In genomic region chr4:155774971-155775740, GRCm38 (mm10) we compare ENCODE assay signal across 8 mouse cellular contexts. TPM values are rescaled to one million over a fixed set of nuclear protein-coding genes. Genes with fewer than 3 reads are reported as not detected.
DNase-seq lines count a peak whose midpoint lies in the region; ATAC-seq and TF ChIP-seq lines count a peak whose summit lies in the region.

No protein-coding gene starts in this region.

- H3K36me3 ChIP-seq in spleen, adult 2 months (ENCODE audit: control insufficient read depth, insufficient read depth, low read length), result no peaks in the 10 kb centered on the region
- H3K36me3 ChIP-seq in forebrain, embryonic 11.5 days (ENCODE audit: control insufficient read depth, insufficient read depth, low read length), result no peaks in the 10 kb centered on the region
- H3K36me3 ChIP-seq in heart, embryonic 15.5 days, result no peaks in the 10 kb centered on the region
- H3K36me3 ChIP-seq in kidney, embryonic 16.5 days (ENCODE audit: insufficient read depth, low read length), result no peaks in the 10 kb centered on the region

- DNase-seq in spleen, adult 2 months (ENCODE audit: low read depth in 1 of 2, low spot score in 2 of 2), result peak in 1 of 2 experiments; percentile 38
- DNase-seq in spleen, postnatal 14 days (ENCODE audit: low spot score in 2 of 2), result no peak
- DNase-seq in forebrain, embryonic 11.5 days (ENCODE audit: low spot score), result no peak
- peak; percentile 60 for DNase-seq in lung, postnatal 14 days
- DNase-seq in spleen, postnatal 36 days (ENCODE audit: low spot score in 2 of 2), result peak; percentile 58 to 63
- DNase-seq in retina, embryonic 14.5 days (ENCODE audit: low spot score), result no peak

- 24% methylated on average over 9 of the region's 9 CpGs for WGBS in spleen, adult 2 months
- WGBS in forebrain, embryonic 11.5 days, result 67% methylated on average over 9 of the region's 9 CpGs
- 28% methylated on average over 9 of the region's 9 CpGs for WGBS in heart, embryonic 15.5 days
- 52% methylated on average over 9 of the region's 9 CpGs for WGBS in kidney, embryonic 16.5 days

- peaks cover 17% of the 10 kb centered on the region for H3K4me1 ChIP-seq in spleen, adult 2 months (ENCODE audit: control insufficient read depth, insufficient read depth, insufficient read length)
- H3K4me1 ChIP-seq in forebrain, embryonic 11.5 days (replicated peaks; ENCODE audit: control insufficient read depth, insufficient read depth, low read length), result peaks cover 8% of the 10 kb centered on the region; the same call in 1 of the 2 replicates
- H3K4me1 ChIP-seq in heart, embryonic 15.5 days (replicated peaks), result peaks cover 59% of the 10 kb centered on the region
- peaks cover 29% of the 10 kb centered on the region for H3K4me1 ChIP-seq in kidney, embryonic 16.5 days (ENCODE audit: insufficient read depth, low read length)

- no peak overlapping the region for H3K9ac ChIP-seq in forebrain, embryonic 11.5 days (ENCODE audit: low read length)
- H3K9ac ChIP-seq in heart, embryonic 15.5 days, result peak overlapping the region; percentile 41; the same call in 1 of the 2 replicates
- H3K9ac ChIP-seq in kidney, embryonic 16.5 days (replicated peaks; ENCODE audit: low read length), result no peak overlapping the region

- H3K27ac ChIP-seq in spleen, adult 2 months (ENCODE audit: insufficient read depth, low read length), result peak overlapping the region; percentile 45
- no peak overlapping the region for H3K27ac ChIP-seq in forebrain, embryonic 11.5 days (ENCODE audit: low read depth, low read length)
- H3K27ac ChIP-seq in heart, embryonic 15.5 days, result peak overlapping the region; percentile 65
- H3K27ac ChIP-seq in kidney, embryonic 16.5 days (ENCODE audit: low read length), result peak overlapping the region; percentile 31; the same call in 1 of the 2 replicates

- TF ChIP-seq POLR2A in spleen, adult 2 months (IDR thresholded peaks at IDR 0.05; ENCODE audit: low read depth, low read length), result no peak

- peak overlapping the region; percentile 67; the same call in 1 of the 2 replicates for H3K4me2 ChIP-seq in forebrain, embryonic 11.5 days (ENCODE audit: low read depth, low read length, severe bottlenecking)
- peak overlapping the region; percentile 81 for H3K4me2 ChIP-seq in heart, embryonic 15.5 days
- H3K4me2 ChIP-seq in kidney, embryonic 16.5 days (replicated peaks; ENCODE audit: low read depth, low read length), result peak overlapping the region; percentile 79

- no peaks in the 10 kb centered on the region for H3K27me3 ChIP-seq in spleen, adult 2 months (ENCODE audit: control insufficient read depth, insufficient read depth, low read length)
- H3K27me3 ChIP-seq in forebrain, embryonic 11.5 days (ENCODE audit: control insufficient read depth, insufficient read depth, low read length), result peaks cover 9% of the 10 kb centered on the region
- H3K27me3 ChIP-seq in heart, embryonic 15.5 days, result peaks cover 33% of the 10 kb centered on the region
- H3K27me3 ChIP-seq in kidney, embryonic 16.5 days (ENCODE audit: insufficient read depth, low read length), result peaks cover 5% of the 10 kb centered on the region; the same call in 1 of the 2 replicates

- H3K9me3 ChIP-seq in forebrain, embryonic 11.5 days (ENCODE audit: control insufficient read depth, low read length), result no peaks in the 10 kb centered on the region
- H3K9me3 ChIP-seq in heart, embryonic 15.5 days (replicated peaks), result no peaks in the 10 kb centered on the region
- no peaks in the 10 kb centered on the region for H3K9me3 ChIP-seq in kidney, embryonic 16.5 days (ENCODE audit: low read length)

- ATAC-seq in forebrain, embryonic 11.5 days (replicated peaks; ENCODE audit: low FRiP score), result no peak
- ATAC-seq in heart, embryonic 15.5 days (replicated peaks; ENCODE audit: insufficient number of reproducible peaks, insufficient read depth, low FRiP score, low read depth), result peak; percentile 18; the same call in 1 of the 2 replicates
- no peak for ATAC-seq in kidney, embryonic 16.5 days (ENCODE audit: low FRiP score, low TSS enrichment)

- no peak overlapping the region for H3K4me3 ChIP-seq in spleen, adult 2 months (ENCODE audit: extremely low read depth, insufficient read depth, insufficient read length)
- no peak overlapping the region for H3K4me3 ChIP-seq in forebrain, embryonic 11.5 days (ENCODE audit: low read depth, low read length)
- H3K4me3 ChIP-seq in heart, embryonic 15.5 days, result peak overlapping the region; percentile 47
- peak overlapping the region; percentile 44 for H3K4me3 ChIP-seq in kidney, embryonic 16.5 days (ENCODE audit: low read length)

- TF ChIP-seq CTCF in spleen, adult 2 months (IDR thresholded peaks at IDR 0.05; ENCODE audit: extremely low read depth, insufficient read depth, insufficient read length, insufficient replicate concordance), result no peak

RNA-seq across cellular contexts. Expression of gene Vwa1, which starts 0.7 kb away (rescaled TPM):
- polyA plus RNA-seq in spleen, adult 2 months (2012; rRNA removed), result 21.5 and 24.3 TPM in 2 replicates
- polyA plus RNA-seq in forebrain, embryonic 11.5 days (2014; fragmentation: Nextera tagmentation; extraction: Ambion mirVana), result 10.0 and 10.6 TPM in 2 replicates
- 5.9 and 7.8 TPM in 2 replicates for polyA plus RNA-seq in heart, embryonic 15.5 days (2015; fragmentation: Nextera tagmentation; extraction: Ambion mirVana)
- polyA plus RNA-seq in kidney, embryonic 16.5 days (2015; fragmentation: Nextera tagmentation; extraction: Ambion mirVana), result 7.4 and 11.3 TPM in 2 replicates

RNA-seq across cellular contexts. Expression of gene Tmem88b, which starts 10.5 kb away (rescaled TPM):
- polyA plus RNA-seq in spleen, adult 2 months (2012; rRNA removed), result 0.06 and 0.16 TPM in 2 replicates
- polyA plus RNA-seq in forebrain, embryonic 11.5 days (2014; fragmentation: Nextera tagmentation; extraction: Ambion mirVana), result 0.15 and 0.43 TPM in 2 replicates
- 1.7 and 2.0 TPM in 2 replicates for polyA plus RNA-seq in heart, embryonic 15.5 days (2015; fragmentation: Nextera tagmentation; extraction: Ambion mirVana)
- 0.32 and 0.33 TPM in 2 replicates for polyA plus RNA-seq in kidney, embryonic 16.5 days (2015; fragmentation: Nextera tagmentation; extraction: Ambion mirVana)

RNA-seq across cellular contexts. Expression of gene Atad3a, which starts 14.3 kb away (rescaled TPM):
- polyA plus RNA-seq in spleen, adult 2 months (2012; rRNA removed), result 59.9 and 91.6 TPM in 2 replicates
- polyA plus RNA-seq in forebrain, embryonic 11.5 days (2014; fragmentation: Nextera tagmentation; extraction: Ambion mirVana), result 104 and 115 TPM in 2 replicates
- polyA plus RNA-seq in heart, embryonic 15.5 days (2015; fragmentation: Nextera tagmentation; extraction: Ambion mirVana), result 88.9 and 108 TPM in 2 replicates
- 138 and 142 TPM in 2 replicates for polyA plus RNA-seq in kidney, embryonic 16.5 days (2015; fragmentation: Nextera tagmentation; extraction: Ambion mirVana)

RNA-seq across cellular contexts. Expression of gene Ankrd65, which starts 15.1 kb away (rescaled TPM):
- 0.25 and 0.49 TPM in 2 replicates for polyA plus RNA-seq in spleen, adult 2 months (2012; rRNA removed)
- polyA plus RNA-seq in forebrain, embryonic 11.5 days (2014; fragmentation: Nextera tagmentation; extraction: Ambion mirVana), result not detected in 2 replicates
- polyA plus RNA-seq in heart, embryonic 15.5 days (2015; fragmentation: Nextera tagmentation; extraction: Ambion mirVana), result 0.13 TPM in 1 of 2 replicates, not detected in the other
- 0.32 and 0.41 TPM in 2 replicates for polyA plus RNA-seq in kidney, embryonic 16.5 days (2015; fragmentation: Nextera tagmentation; extraction: Ambion mirVana)

RNA-seq across cellular contexts. Expression of gene Mrpl20, which starts 27.5 kb away (rescaled TPM):
- 23.3 and 31.4 TPM in 2 replicates for polyA plus RNA-seq in spleen, adult 2 months (2012; rRNA removed)
- 203 and 223 TPM in 2 replicates for polyA plus RNA-seq in forebrain, embryonic 11.5 days (2014; fragmentation: Nextera tagmentation; extraction: Ambion mirVana)
- polyA plus RNA-seq in heart, embryonic 15.5 days (2015; fragmentation: Nextera tagmentation; extraction: Ambion mirVana), result 131 TPM in 2 replicates
- polyA plus RNA-seq in kidney, embryonic 16.5 days (2015; fragmentation: Nextera tagmentation; extraction: Ambion mirVana), result 205 and 209 TPM in 2 replicates

Comparison
In these comparisons a context has a peak if more than half of its experiments do, and no peak if none do; other contexts are left out.
1. DNase-seq: peak in lung, postnatal 14 days (single experiment) and spleen, postnatal 36 days (2 of 2); none in spleen, postnatal 14 days (0 of 2), forebrain, embryonic 11.5 days (single experiment) and retina, embryonic 14.5 days (single experiment).
2. H3K4me3 ChIP-seq: peak in heart, embryonic 15.5 days (single experiment) and kidney, embryonic 16.5 days (single experiment); none in spleen, adult 2 months (single experiment) and forebrain, embryonic 11.5 days (single experiment).
3. Peak in every context shown above with its lines, with median percentiles within 50 percentile points of each other: H3K4me2 ChIP-seq.